Mouse (Mus musculus) C2C12 (cell line): ENCODE data around the gene Lcorl.

Experiments used
- CEBPB ChIP-seq: IDR thresholded peaks from one replicate; pipeline ENCODE4 v1.6.1; 2011; ENCODE audit warnings: low read depth, mild to moderate bottlenecking, control low read depth, moderate library complexity
- CTCF ChIP-seq: IDR thresholded peaks from one replicate; pipeline ENCODE4 v1.5.1; 2011; ENCODE audit not compliant: control insufficient read depth, insufficient read depth, insufficient read length
- FOSL1 ChIP-seq: IDR thresholded peaks from one replicate; pipeline ENCODE4 v1.8.0; 2011; ENCODE audit warnings: mild to moderate bottlenecking, low read length; ENCODE audit not compliant: poor library complexity, insufficient read depth, severe bottlenecking
- MAX ChIP-seq: IDR thresholded peaks from one replicate; pipeline ENCODE4 v1.6.1; 2011; ENCODE audit warnings: mild to moderate bottlenecking, control low read depth
- MYOG ChIP-seq: IDR thresholded peaks from one replicate; pipeline ENCODE4 v1.6.1; 2011; ENCODE audit not compliant: control insufficient read depth, insufficient read length; ENCODE audit errors: extremely low read depth
- USF1 ChIP-seq: IDR thresholded peaks from one replicate; pipeline ENCODE4 v1.6.1; 2011; ENCODE audit warnings: low read depth, mild to moderate bottlenecking, control low read depth, moderate library complexity

GRCm38 (mm10) chr5:45677639-45678038, 179.8 kb downstream of the Lcorl start:
- TF ChIP-seq CTCF = no peak
- no peak for TF ChIP-seq MAX
- no peak for TF ChIP-seq USF1
- no peak for TF ChIP-seq FOSL1
- no peak for TF ChIP-seq MYOG
- TF ChIP-seq CEBPB = no peak
